Comparison of ENCODE assay signal across 1 mouse cellular context in the genomic region with DNA sequence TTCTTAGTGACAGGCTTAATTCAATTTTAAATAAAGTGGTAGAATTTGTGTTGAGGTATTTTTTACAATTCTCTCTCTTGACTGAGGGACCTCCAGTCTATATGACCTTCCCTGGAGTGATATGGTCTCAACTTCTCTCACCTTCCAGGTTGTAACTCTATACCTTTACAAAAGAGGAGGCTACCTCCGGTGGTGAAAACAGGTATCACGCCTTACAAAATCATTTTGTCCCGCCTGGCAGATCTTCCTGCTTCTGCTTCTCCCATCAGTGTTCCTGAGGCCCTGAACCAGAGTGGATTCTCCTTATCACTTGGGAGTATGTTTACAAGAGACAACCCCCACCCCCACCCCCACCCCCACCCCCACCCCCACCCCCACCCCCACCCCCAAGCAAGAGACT.
TF ChIP-seq lines count a peak whose summit lies in the region.

No protein-coding gene starts in this region.

TF ChIP-seq in MEL, 35 proteins besides CTCF, POLR2A, EP300 and RAD21:
- TF ChIP-seq MXI1 (IDR thresholded peaks at IDR 0.05; ENCODE audit: low read depth, low read length), result no peak
- peak; percentile 22; the same call in 1 of the 2 replicates for TF ChIP-seq SMC3 (IDR thresholded peaks at IDR 0.05; ENCODE audit: low read depth, low read length)
TF ChIP-seq in MEL: peak in this region for 1.
